Mouse (Mus musculus): ENCODE data around the gene Rad51c.

Gene Rad51c

GRCm38 (mm10) chr11:87393855-87394254 lies 10.9 kb downstream of the Rad51c start:
- in situ Hi-C loops (cut with MboI; ENCODE audit: unreplicated experiment in 2 of 2): loop anchor here (5.0 to 10.0 kb wide), 3 partner anchors 113 to 182 kb away; no protein-coding TSS in a partner anchor

GRCm38 (mm10) chr11:87385676-87386075 lies 19.1 kb downstream of the Rad51c start:
- in situ Hi-C loops (cut with MboI; ENCODE audit: unreplicated experiment in 2 of 2): no loop called here

- in situ Hi-C loops (cut with MboI; ENCODE audit: unreplicated experiment in 2 of 2): no loop called here
Observed at GRCm38 (mm10) chr11:87384551-87384950, 20.2 kb downstream of the Rad51c start.

GRCm38 (mm10) chr11:87367865-87368580 lies 36.7 kb downstream of the Rad51c start:
- in situ Hi-C loops (cut with MboI; ENCODE audit: unreplicated experiment in 2 of 2): no loop called here

DNA sequence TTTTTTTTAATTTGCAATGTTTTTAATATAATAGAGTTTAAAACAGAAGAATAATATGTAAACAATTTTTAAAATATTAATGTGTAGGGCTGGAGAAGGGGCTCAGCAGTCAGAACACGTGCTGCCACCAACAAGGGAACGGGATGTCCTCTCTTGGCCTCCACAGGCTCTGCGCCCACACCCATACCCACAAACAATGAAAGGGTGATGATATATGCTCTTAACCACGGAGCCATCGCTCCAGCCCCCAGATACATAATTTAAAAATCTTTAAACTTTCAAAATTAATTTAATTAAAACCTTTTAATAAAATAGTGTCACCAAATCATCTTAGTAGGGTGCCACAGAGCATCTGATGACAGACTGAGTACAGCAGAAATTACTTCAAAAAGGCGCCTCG lies 37.7 kb downstream of the Rad51c start:
- in situ Hi-C loops (cut with MboI; ENCODE audit: unreplicated experiment in 2 of 2): no loop called here

DNA sequence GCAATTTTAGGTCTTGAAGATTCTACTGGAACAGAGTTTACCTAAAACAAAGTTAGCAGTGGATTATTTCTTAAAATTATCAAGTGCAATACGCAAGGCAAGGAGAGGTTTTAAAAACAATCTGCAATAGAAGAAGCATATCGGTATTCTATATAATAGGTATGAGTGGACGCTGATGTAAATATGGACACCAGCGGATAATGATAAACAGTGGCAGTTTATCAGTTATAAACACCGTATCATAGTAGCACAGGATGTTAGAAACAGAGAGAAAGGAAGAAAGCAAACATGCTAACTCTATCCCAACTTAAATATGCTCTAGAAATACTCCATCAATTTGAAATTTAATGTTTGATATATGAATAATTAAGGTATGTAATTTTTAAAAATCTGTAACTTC lies 39.6 kb downstream of the Rad51c start:
- in situ Hi-C loops (cut with MboI; ENCODE audit: unreplicated experiment in 2 of 2): no loop called here

DNA sequence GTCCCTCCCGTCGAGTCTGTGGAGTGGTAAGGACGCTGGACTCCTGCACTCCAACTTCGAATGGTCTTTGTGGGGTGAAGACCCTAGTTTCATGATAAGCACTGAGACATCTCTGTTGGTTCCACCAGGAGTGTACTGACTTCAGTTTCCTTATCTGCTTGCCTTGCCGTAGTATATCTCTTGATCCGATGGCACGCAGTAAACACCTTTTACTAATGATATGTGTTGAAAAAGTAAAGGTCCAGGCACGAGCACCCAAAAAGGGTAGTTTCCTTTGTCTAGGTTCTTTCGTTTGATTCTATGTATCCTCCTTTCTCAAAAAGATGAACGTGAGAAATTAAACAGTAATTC lies 45.5 kb downstream of the Rad51c start:
- in situ Hi-C loops (cut with MboI; ENCODE audit: unreplicated experiment in 2 of 2): no loop called here

DNA sequence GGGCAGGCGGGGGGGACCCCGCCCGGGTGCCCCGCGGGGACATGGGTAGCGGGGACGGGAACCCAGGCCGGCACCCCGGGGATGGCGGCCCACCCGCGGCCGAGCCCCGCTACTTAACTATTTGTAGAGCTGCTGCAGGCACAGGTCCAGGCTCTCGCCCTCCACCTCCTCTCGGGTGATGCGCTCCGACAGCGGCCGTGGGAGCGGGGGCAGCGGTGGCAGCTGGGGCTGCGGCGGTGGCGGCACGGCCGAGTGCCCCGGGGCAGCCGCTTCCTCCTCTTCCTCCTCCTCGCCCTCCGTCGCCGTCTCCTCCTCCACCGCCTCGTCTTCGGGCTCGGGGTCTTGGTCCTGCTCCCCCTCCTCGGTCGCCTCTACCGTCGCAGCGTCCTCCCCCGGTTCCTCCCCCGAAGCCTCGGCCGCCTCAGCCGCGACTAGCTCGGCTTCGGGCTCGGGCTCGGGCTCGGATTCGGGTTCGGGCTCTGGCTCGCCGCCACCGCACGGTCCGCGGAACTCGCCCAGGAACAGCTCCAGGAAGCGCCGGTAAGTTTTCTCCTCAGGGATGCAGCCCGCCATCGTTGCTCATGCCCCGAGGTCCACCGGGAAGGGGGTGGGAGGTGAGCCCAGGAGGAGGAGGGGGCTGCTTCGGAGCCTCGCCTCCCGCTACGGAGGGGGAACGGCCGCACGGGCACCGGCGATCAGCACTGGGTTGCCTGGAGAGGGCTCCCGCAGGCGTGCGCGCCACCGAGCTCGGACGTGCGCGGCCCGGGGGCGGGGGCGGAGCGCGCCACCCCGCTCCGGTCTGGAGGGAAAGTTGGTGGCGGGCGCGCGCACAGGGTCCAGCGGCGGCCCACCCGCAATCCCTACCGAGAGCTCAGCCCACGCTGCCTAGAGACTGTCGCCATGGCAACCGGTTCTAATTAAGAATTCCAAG lies 46.2 kb downstream of the Rad51c start, which contains the start of gene Ppm1e:
TSS of gene Ppm1e (minus strand) at position 693 of the 931 bp plus-strand sequence.
- in situ Hi-C loops (cut with MboI; ENCODE audit: unreplicated experiment in 2 of 2): no loop called here

- in situ Hi-C loops (cut with MboI; ENCODE audit: unreplicated experiment in 2 of 2): no loop called here
Observed at GRCm38 (mm10) chr11:87357317-87358300, 47.1 kb downstream of the Rad51c start.

DNA sequence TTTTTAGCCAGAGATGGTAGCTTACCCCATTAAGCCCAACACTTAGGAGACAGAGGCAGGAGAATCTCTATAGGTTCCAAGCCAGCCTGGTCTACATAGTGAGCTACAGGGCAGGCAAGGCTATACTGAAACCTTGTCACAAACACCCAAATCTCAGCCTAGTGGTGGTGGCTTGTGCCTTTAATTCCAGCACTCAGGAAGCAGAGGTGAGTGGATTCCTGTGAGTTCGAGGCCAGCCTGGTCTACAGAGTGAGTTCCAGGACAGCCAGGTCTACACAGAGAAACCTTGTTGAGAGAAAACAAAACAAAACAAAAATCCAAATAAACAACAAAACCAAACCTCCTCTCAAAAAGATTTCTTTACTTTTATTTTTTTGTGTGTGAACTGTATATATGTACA lies 49.9 kb downstream of the Rad51c start:
- in situ Hi-C loops (cut with MboI; ENCODE audit: unreplicated experiment in 2 of 2): no loop called here

GRCm38 (mm10) chr11:87353646-87354170 lies 51.0 kb downstream of the Rad51c start:
- in situ Hi-C loops (cut with MboI; ENCODE audit: unreplicated experiment in 2 of 2): no loop called here
